Mouse (Mus musculus) layer of hippocampus, postnatal 36 days (tissue): ENCODE measurements around the gene Vti1a. TPM values are rescaled to one million over a fixed set of nuclear protein-coding genes. Genes with fewer than 3 reads are reported as not detected.

ENCODE experiments used
- DNase-seq, 2 experiments: peaks; one replicate each; pipeline ENCODE4 v3.0.0; 2022
- total RNA-seq, 2 experiments: library from RNA; stranded (reverse); gene quantifications; 2 replicates each; pipeline ENCODE4 v1.2.3; 2021

Vti1a gene
- total RNA-seq, 2 experiments from 2014 or later = 60.1 to 61.2 TPM

DNA sequence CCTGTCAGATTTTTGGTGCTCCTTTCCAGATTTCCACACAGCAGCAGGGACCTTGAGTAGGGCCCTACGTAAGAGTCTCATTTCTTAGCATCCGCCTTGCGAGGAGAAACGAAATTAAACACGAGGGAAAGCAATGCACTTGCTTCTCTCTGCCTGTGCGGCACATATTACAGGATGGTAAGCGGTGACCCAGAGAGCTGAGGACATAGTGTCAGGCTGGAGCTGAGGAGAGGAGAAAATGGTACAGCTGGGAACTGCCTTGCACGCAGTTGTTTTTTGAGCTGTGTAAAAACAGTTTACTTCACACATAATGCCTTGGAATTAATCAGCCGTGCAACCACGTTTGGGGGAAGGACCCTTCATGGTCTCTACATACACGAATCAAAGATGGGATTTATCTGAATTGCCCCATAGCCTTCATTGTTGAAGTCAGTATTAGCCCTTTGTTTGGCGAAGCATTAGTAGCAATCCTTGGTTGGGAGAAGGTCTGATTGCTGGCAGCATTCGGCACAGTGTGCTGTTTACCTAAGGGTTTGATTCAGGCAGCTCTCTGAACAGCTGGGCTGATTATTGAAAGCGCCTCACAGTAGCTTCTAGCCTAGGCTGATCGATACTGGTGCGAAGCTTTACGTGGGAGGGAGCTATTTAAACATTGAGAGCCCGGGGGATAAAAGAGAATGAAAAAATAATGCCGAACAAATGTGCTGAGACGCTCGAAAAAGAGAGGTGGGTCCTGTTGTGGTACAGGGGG is 153.4 kb downstream of the Vti1a start:
- no peak for DNase-seq

GRCm38 (mm10) chr19:55472582-55472981 is 156.5 kb downstream of the Vti1a start:
- no peak for DNase-seq

DNA sequence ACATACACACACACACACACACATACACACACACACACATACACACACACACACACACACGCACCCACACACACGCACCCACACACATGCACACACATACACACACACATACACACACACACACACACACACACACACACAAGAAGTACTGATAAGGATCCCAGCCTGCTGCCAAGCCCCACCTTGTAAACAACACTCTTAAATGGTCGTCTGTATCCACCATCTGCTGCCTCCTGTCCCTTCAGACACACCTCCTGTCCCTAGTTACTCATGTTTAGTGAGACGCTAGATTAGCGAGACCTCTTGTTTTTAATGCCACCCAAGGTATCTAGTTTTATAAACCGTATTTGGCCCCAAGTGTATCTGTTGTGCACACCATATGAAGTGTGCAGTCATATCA is 158.1 kb downstream of the Vti1a start:
- DNase-seq = no peak

DNA sequence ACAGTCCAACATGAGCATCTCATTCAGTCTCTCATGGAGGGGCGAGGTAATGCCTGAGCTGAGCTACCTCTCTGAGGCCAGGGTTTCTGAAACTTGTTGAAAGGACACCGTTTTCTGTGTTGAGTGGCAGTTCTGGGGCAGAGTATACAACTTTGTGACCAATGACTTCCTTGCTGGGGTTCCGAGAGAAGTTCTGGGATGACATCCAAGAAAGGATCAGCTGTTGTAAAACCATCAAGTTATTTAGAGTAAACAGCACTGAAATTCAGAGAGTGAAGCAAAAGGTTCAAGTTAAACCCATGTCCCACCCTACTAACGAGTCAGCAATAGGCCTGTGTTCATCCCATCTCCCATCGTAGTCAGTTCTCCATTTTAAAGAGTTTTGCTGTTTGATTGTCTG is 164.4 kb downstream of the Vti1a start:
- no peak for DNase-seq

GRCm38 (mm10) chr19:55481308-55481707 is 165.2 kb downstream of the Vti1a start:
- no peak for DNase-seq

DNA sequence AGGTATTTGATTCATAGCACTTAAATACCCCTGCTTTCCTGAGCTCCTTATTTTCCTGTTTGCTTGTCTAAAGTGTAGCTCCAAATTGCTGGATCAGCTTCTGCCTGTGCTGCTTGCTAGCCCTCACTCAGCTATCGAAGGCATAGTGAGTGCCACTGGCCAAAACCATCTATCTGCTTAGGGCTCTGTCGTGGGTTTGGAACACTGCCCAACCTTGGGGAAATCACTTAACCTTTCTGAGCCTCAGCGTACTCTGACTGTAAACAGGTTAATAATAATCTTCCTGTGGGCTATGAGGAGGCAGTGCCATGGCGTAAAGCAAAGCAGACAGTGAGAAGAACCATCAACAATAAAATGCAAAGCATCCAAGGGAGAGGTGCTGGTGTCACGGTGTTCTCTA is 167.4 kb downstream of the Vti1a start:
- DNase-seq = no peak

DNA sequence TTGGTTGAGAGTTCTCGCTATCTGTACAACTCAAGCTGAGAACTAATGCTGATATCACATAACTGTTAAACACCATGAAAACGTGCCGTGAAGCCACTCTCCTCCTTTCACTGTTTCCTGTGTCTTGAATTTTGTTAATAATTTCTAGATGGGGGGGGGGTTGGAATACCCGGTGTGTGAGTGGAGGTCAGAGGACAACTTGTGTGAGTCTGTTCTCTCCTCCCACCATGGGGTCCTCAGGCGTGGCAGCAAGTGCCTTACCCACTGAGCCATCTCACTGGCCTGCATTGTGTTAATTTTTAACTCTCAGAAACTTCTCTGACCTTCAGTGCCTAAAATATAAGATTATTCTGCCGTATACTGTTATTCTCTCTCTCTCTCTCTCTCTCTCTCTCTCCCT is 168.5 kb downstream of the Vti1a start:
- DNase-seq = no peak

- DNase-seq = no peak
These were observed 170.4 kb downstream of the Vti1a start for GRCm38 (mm10) chr19:55486473-55486872.

GRCm38 (mm10) chr19:55491126-55492076 is 175.3 kb downstream of the Vti1a start:
- DNase-seq = no peak

DNA sequence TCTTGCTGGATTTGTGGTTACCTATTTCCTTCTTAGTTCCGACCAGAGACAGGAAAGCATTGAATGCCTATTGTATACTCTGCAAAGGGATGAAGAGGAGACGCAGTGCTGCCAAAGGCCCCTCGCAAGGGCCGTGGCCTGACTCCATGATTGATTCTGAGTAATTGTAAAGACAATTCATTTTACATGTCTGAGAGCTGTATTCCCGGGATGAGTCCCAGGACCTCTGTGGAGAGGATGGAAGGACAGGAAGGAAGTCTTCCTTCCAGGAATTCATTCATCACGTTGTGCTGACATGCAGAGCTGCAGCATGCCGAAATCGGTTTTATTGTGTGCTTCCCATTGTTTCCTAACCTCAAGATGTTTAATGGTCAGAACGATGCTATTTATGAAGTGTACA is 180.2 kb downstream of the Vti1a start:
- DNase-seq = no peak

- DNase-seq = no peak
These were observed 183.2 kb downstream of the Vti1a start for GRCm38 (mm10) chr19:55499179-55499863.

DNA sequence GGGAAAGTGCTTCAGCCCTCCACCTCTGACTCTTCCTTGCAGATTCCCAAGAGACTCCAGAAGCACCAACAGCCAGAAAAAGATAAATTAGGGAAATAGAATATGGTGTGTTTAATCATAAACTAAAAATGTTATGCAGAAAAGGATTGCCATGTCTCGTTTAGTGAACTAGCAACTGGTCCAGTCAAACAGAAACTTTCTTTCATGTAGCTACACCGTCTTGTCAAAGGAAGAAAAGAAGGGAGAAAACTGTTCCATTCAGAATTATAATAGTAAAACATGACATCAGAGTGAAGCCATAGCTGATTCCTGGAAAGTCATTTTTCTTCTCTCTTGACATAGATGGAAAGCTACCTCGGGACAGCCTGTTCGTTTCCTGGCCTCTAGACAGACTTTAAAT is 185.9 kb downstream of the Vti1a start:
- DNase-seq = no peak

DNA sequence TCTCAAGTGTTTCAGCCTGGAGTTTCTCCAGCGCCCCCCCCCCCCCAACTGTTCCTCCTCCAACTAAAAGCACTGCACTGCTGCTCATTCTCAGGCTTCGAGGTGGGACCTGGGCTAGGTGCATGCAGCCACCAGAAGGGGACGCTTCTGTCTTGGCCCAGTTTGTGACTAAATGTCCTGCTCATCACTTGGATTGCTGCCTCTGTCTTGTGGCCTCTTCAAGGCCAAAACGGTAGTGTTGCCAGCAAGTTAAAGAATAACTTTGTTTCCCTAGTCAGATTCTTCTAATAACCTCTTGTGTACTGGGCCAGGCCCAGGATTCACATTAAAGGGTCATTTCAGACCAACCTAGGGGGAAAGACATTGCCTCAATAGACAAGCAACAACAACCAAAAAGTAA is 187.7 kb downstream of the Vti1a start:
- no peak for DNase-seq

- DNase-seq = no peak
These were observed 191.7 kb downstream of the Vti1a start for GRCm38 (mm10) chr19:55507748-55508147.

- no peak for DNase-seq
These were observed 192.1 kb downstream of the Vti1a start for GRCm38 (mm10) chr19:55508239-55508638.

DNA sequence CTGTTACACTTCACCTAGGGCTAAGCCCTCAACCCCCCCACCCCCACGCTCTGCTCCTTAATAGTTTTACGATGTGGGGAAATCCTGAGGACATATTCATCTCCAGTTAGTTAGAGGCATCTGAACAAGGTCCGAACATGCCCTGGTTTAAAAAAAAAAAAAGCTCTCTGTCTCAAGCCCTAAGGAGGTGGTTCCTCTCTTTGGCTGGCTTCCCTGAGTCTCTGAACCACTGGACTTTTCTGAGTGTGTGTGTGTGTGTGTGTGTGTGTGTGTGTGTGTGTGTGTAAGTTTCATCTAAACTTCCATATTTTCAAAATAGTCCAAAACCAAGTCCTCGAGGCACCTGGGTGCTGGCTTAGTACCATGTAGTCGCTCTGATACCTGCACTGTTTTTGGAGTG is 192.9 kb downstream of the Vti1a start:
- DNase-seq = no peak

GRCm38 (mm10) chr19:55509618-55510017 is 193.5 kb downstream of the Vti1a start:
- peak; percentile 37 to 42 for DNase-seq

- no peak for DNase-seq
These were observed 197.8 kb downstream of the Vti1a start for GRCm38 (mm10) chr19:55513941-55514340.

DNA sequence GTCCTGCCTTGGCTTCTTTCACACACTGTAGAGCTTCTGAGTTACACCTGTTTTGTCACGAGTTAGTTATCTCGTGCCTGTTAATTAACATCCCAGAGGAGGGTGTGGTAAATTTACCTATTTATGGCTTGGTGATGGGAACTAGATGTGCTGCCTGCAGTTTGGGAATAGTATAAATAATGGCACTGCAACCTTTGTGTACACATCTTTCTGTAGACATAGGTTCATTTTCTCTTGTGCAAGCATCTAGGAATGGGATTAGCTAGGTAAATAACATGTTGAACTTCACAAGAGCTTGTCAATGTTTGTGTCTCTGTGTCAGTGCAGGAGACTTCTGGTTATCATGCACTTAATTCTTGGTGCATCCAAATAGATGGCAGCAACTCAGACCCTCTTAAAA is 204.1 kb downstream of the Vti1a start:
- no peak for DNase-seq

DNA sequence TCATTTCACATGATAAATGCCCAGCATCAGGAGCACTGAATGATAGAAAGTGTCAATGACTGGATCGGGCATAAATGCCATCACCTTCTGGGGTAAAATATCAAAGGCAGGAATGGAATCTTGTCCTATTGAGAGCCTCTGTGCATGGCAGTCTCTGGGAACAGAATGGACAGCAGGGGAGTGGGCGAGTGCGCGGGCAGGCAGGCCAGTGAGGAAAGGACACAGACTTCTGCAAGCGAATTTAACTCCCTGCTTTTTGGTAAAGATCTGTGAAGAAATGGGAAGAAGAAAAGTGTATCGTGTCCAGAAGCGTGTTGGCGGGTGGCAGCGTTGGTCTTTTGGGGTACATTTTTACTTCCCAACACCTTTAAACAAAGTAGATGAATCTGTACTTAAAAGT is 207.2 kb downstream of the Vti1a start:
- DNase-seq = peak in 1 of 2 experiments; percentile 26

- no peak for DNase-seq
These were observed 208.3 kb downstream of the Vti1a start for GRCm38 (mm10) chr19:55524385-55524784.

- DNase-seq = no peak
These were observed 209.0 kb downstream of the Vti1a start for GRCm38 (mm10) chr19:55525056-55525455.

GRCm38 (mm10) chr19:55526717-55527235 is 210.7 kb downstream of the Vti1a start:
- DNase-seq = no peak
